Mouse (Mus musculus) lung, embryonic 16.5 days (tissue): ENCODE data around the gene Plekhg1. TPM values are rescaled to one million over a fixed set of nuclear protein-coding genes. Genes with fewer than 3 reads are reported as not detected.

ENCODE experiments used
- ATAC-seq: fragments of 200-750 bp; cut with Nextera tagmentation; 2 replicates; pipeline ENCODE4 v1.8.0; 2017; ENCODE audit warnings: low read depth, mild to moderate bottlenecking, moderate library complexity
- H3K27ac ChIP-seq: fragments of 300-500 bp; sonication (generic); 2 replicates; pipeline ENCODE4 v1.5.1; 2014; ENCODE audit warnings: mild to moderate bottlenecking, control low read depth, low read length
- H3K27me3 ChIP-seq: fragments of 300-500 bp; sonication (generic); 2 replicates; pipeline ENCODE4 v1.6.1; 2014; ENCODE audit warnings: low read depth, low read length, mixed read lengths; ENCODE audit not compliant: control insufficient read depth, insufficient read depth
- H3K36me3 ChIP-seq: fragments of 300-500 bp; sonication (generic); 2 replicates; pipeline ENCODE4 v1.6.1; 2014; ENCODE audit warnings: low read length; ENCODE audit not compliant: control insufficient read depth, insufficient read depth
- H3K4me1 ChIP-seq: fragments of 300-500 bp; sonication (generic); replicated peaks from 2 replicates; pipeline ENCODE4 v1.6.1; 2014; ENCODE audit warnings: low read length, mixed read lengths; ENCODE audit not compliant: control insufficient read depth, insufficient read depth
- H3K4me2 ChIP-seq: fragments of 300-500 bp; sonication (generic); 2 replicates; pipeline ENCODE4 v1.6.1; 2014; ENCODE audit warnings: low read depth, low read length, control low read depth
- H3K4me3 ChIP-seq: fragments of 300-500 bp; sonication (generic); 2 replicates; pipeline ENCODE4 v1.5.1; 2014; ENCODE audit warnings: mild to moderate bottlenecking, low read length, control low read depth
- H3K9ac ChIP-seq: fragments of 300-500 bp; sonication (generic); 2 replicates; pipeline ENCODE4 v1.6.1; 2014; ENCODE audit warnings: low read length, control low read depth
- H3K9me3 ChIP-seq: fragments of 300-500 bp; sonication (generic); 2 replicates; pipeline ENCODE4 v1.6.1; 2016; ENCODE audit warnings: low read length; ENCODE audit not compliant: control insufficient read depth
- WGBS: fragments of 180-500 bp; shearing (Covaris S2); extraction: QIAGEN DNeasy Blood & Tissue Kit; methylation state at CpG from one replicate; pipeline ENCODE4 v1.1.7; 2014; 5-methylcytosine and 5-hydroxymethylcytosine counted together
- polyA plus RNA-seq: library from polyadenylated mRNA; unstranded; fragments of >200 nt; fragmentation: Nextera tagmentation; extraction: Ambion mirVana; gene quantifications from 2 replicates; pipeline ENCODE4 v1.2.1, GENCODE M21; 2015

Plekhg1 gene
- polyA plus RNA-seq, 1 experiment from 2014 or later, result 11.9 TPM

GRCm38 (mm10) chr10:3706231-3706630, 33.9 kb upstream of the Plekhg1 start:
- no peaks in the 10 kb centered on the region for H3K27me3 ChIP-seq
- H3K4me1 ChIP-seq, result 0 out of 2 replicates have a peak, but pooled peaks cover 4% of the 10 kb centered on the region
- H3K4me2 ChIP-seq, result no peak overlapping the region
- no peak overlapping the region for H3K27ac ChIP-seq
- H3K4me3 ChIP-seq, result no peak overlapping the region
- ATAC-seq, result no peak
- 36% methylated on average over 4 of the region's 4 CpGs for WGBS
- no peaks in the 10 kb centered on the region for H3K9me3 ChIP-seq
- no peak overlapping the region for H3K9ac ChIP-seq
- H3K36me3 ChIP-seq, result no peaks in the 10 kb centered on the region

GRCm38 (mm10) chr10:3710081-3710480, 30.1 kb upstream of the Plekhg1 start:
- no peaks in the 10 kb centered on the region for H3K4me1 ChIP-seq
- H3K9ac ChIP-seq, result no peak overlapping the region
- H3K27ac ChIP-seq, result no peak overlapping the region
- no peaks in the 10 kb centered on the region for H3K27me3 ChIP-seq
- 65% methylated on average over 3 of the region's 3 CpGs for WGBS
- ATAC-seq, result no peak
- H3K4me2 ChIP-seq, result no peak overlapping the region
- H3K36me3 ChIP-seq, result no peaks in the 10 kb centered on the region
- no peaks in the 10 kb centered on the region for H3K9me3 ChIP-seq
- H3K4me3 ChIP-seq, result no peak overlapping the region

- 78% methylated on average over 3 of the region's 3 CpGs for WGBS
- no peaks in the 10 kb centered on the region for H3K27me3 ChIP-seq
- H3K36me3 ChIP-seq, result no peaks in the 10 kb centered on the region
- no peak overlapping the region for H3K4me3 ChIP-seq
- no peak overlapping the region for H3K27ac ChIP-seq
- no peaks in the 10 kb centered on the region for H3K9me3 ChIP-seq
- ATAC-seq, result no peak
- peaks cover 5% of the 10 kb centered on the region; the same call in 1 of the 2 replicates for H3K4me1 ChIP-seq
- no peak overlapping the region for H3K4me2 ChIP-seq
- no peak overlapping the region for H3K9ac ChIP-seq
Measured at GRCm38 (mm10) chr10:3715302-3715943, 24.7 kb upstream of the Plekhg1 start.

- Histone ChIP-seq H3K27me3 (no peaks in the 10 kb centered on the region), H3K4me2 (peak overlapping the region; percentile 9), H3K4me1 (peaks cover 5% of the 10 kb centered on the region; the same call in 1 of the 2 replicates), H3K4me3 (no peak overlapping the region), H3K9ac (no peak overlapping the region), H3K27ac (peak overlapping the region; percentile 78), H3K9me3 (no peaks in the 10 kb centered on the region), H3K36me3 (no peaks in the 10 kb centered on the region)
- ATAC-seq, result peak; percentile 93
- 42% methylated on average over 16 of the region's 16 CpGs for WGBS
Measured at GRCm38 (mm10) chr10:3718021-3718865, 21.9 kb upstream of the Plekhg1 start.

GRCm38 (mm10) chr10:3720296-3720695, 19.9 kb upstream of the Plekhg1 start:
- H3K9me3 ChIP-seq, result no peaks in the 10 kb centered on the region
- H3K4me3 ChIP-seq, result no peak overlapping the region
- H3K4me2 ChIP-seq, result no peak overlapping the region
- no peaks in the 10 kb centered on the region for H3K36me3 ChIP-seq
- peaks cover 5% of the 10 kb centered on the region; the same call in 1 of the 2 replicates for H3K4me1 ChIP-seq
- no peak for ATAC-seq
- no peaks in the 10 kb centered on the region for H3K27me3 ChIP-seq
- 76% methylated on average over 2 of the region's 2 CpGs for WGBS
- H3K27ac ChIP-seq, result no peak overlapping the region
- no peak overlapping the region for H3K9ac ChIP-seq

- no peak overlapping the region for H3K4me3 ChIP-seq
- H3K4me1 ChIP-seq, result peaks cover 5% of the 10 kb centered on the region; the same call in 1 of the 2 replicates
- WGBS, result 36% methylated on average over 2 of the region's 2 CpGs
- H3K27ac ChIP-seq, result no peak overlapping the region
- H3K9ac ChIP-seq, result no peak overlapping the region
- no peak for ATAC-seq
- H3K36me3 ChIP-seq, result no peaks in the 10 kb centered on the region
- no peaks in the 10 kb centered on the region for H3K9me3 ChIP-seq
- no peak overlapping the region for H3K4me2 ChIP-seq
- H3K27me3 ChIP-seq, result no peaks in the 10 kb centered on the region
Measured at GRCm38 (mm10) chr10:3722339-3722738, 17.8 kb upstream of the Plekhg1 start.

- Histone ChIP-seq H3K27me3 (no peaks in the 10 kb centered on the region), H3K9me3 (no peaks in the 10 kb centered on the region), H3K4me2 (no peak overlapping the region), H3K4me1 (no peaks in the 10 kb centered on the region), H3K4me3 (no peak overlapping the region), H3K27ac (no peak overlapping the region), H3K36me3 (no peaks in the 10 kb centered on the region), H3K9ac (no peak overlapping the region)
- WGBS, result 63% methylated on average over 1 of the region's 1 CpGs
- ATAC-seq, result no peak
Measured at GRCm38 (mm10) chr10:3724665-3725064, 15.5 kb upstream of the Plekhg1 start.

GRCm38 (mm10) chr10:3729666-3730065, 10.5 kb upstream of the Plekhg1 start:
- no peak overlapping the region for H3K4me3 ChIP-seq
- WGBS, result 69% methylated on average over 3 of the region's 3 CpGs
- H3K4me1 ChIP-seq, result no peaks in the 10 kb centered on the region
- no peak overlapping the region for H3K9ac ChIP-seq
- no peaks in the 10 kb centered on the region for H3K9me3 ChIP-seq
- H3K36me3 ChIP-seq, result no peaks in the 10 kb centered on the region
- H3K27ac ChIP-seq, result no peak overlapping the region
- no peaks in the 10 kb centered on the region for H3K27me3 ChIP-seq
- no peak overlapping the region for H3K4me2 ChIP-seq
- no peak for ATAC-seq

- no peaks in the 10 kb centered on the region for H3K4me1 ChIP-seq
- no peak overlapping the region for H3K9ac ChIP-seq
- H3K27ac ChIP-seq, result no peak overlapping the region
- H3K27me3 ChIP-seq, result no peaks in the 10 kb centered on the region
- 35% methylated on average over 4 of the region's 4 CpGs for WGBS
- H3K36me3 ChIP-seq, result no peaks in the 10 kb centered on the region
- H3K9me3 ChIP-seq, result no peaks in the 10 kb centered on the region
- H3K4me3 ChIP-seq, result no peak overlapping the region
- H3K4me2 ChIP-seq, result no peak overlapping the region
- no peak for ATAC-seq
Measured at GRCm38 (mm10) chr10:3730314-3730713, 9.8 kb upstream of the Plekhg1 start.
